Mouse (Mus musculus): Measurements from ENCODE around the gene Prr5.

GRCm38 (mm10) chr15:84685417-84685816, 16.0 kb downstream of the Prr5 start:
- TF ChIP-seq CTCF (IDR thresholded peaks at IDR 0.05) (no peak), EP300 (IDR thresholded peaks at IDR 0.05) (no peak)
